Comparison of ENCODE assay signal across 35 mouse cellular contexts in the genomic region with DNA sequence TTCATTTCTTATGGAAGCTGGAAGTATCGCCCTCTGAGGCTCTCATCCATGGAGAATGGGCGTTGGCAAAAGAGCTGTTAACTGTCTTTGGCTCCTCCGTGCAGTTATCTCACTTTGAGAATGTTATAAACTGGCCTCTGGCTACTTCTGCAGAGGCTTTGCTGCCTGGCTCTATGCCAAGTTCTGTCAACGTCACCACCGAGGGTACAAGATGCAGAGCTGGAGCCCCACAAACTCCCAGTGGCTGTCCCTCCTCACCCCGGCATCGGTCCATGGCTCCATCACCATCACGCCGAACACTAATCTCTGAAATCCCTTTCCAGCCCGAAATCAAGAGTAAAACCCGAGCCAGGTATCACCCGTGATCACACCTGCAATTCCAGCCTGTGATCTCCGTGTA. TPM values are rescaled to one million over a fixed set of nuclear protein-coding genes. Genes with fewer than 3 reads are reported as not detected.
"Had no signal": no experiment of that assay in that cellular context is flagged by ENCODE, and none has a peak within 500 bp of the region (broad histone marks: within the 10 kb centered on the region; RNA-seq: fewer than 3 reads in every experiment).

No protein-coding gene starts in this region.

- H3K9me3 ChIP-seq: heart, embryonic 10.5 days; heart, embryonic 13.5 days; hindbrain, embryonic 13.5 days; hindbrain, embryonic 15.5 days; kidney, embryonic 15.5 days; limb, embryonic 13.5 days; limb, embryonic 15.5 days; liver, embryonic 12.5 days had no signal

- H3K4me3 ChIP-seq: heart, embryonic 10.5 days; heart, embryonic 13.5 days; hindbrain, embryonic 13.5 days; hindbrain, embryonic 15.5 days; kidney, embryonic 15.5 days; limb, embryonic 13.5 days; limb, embryonic 15.5 days; liver, embryonic 12.5 days had no signal

- H3K9ac ChIP-seq: heart, embryonic 13.5 days; hindbrain, embryonic 13.5 days; hindbrain, embryonic 15.5 days; kidney, embryonic 15.5 days; limb, embryonic 13.5 days; limb, embryonic 15.5 days; liver, embryonic 12.5 days had no signal

- H3K4me2 ChIP-seq: heart, embryonic 13.5 days; hindbrain, embryonic 13.5 days; hindbrain, embryonic 15.5 days; kidney, embryonic 15.5 days; limb, embryonic 13.5 days; limb, embryonic 15.5 days; liver, embryonic 12.5 days had no signal

- ATAC-seq: hindbrain, postnatal 0 days; intestine, embryonic 16.5 days; liver, embryonic 12.5 days had no signal

- DNase-seq: gastrocnemius, postnatal 14 days; gastrocnemius, postnatal 36 days; heart, adult 18-20 months; heart, postnatal 10 days; kidney, adult 11 months; kidney, adult 2 months; kidney, adult 9 months; kidney, postnatal 14 days; kidney, postnatal 36 days; layer of hippocampus, adult 9-11 months; layer of hippocampus, postnatal 36 days; left cerebral cortex, postnatal 4 days had no signal

- H3K36me3 ChIP-seq: heart, embryonic 10.5 days; heart, embryonic 13.5 days; hindbrain, embryonic 13.5 days; hindbrain, embryonic 15.5 days; kidney, embryonic 15.5 days; limb, embryonic 13.5 days; limb, embryonic 15.5 days; liver, embryonic 12.5 days had no signal

- H3K27ac ChIP-seq: heart, embryonic 10.5 days; heart, embryonic 13.5 days; hindbrain, embryonic 13.5 days; hindbrain, embryonic 15.5 days; hindbrain, postnatal 0 days; kidney, embryonic 15.5 days; kidney, postnatal 0 days; limb, embryonic 13.5 days; limb, embryonic 15.5 days; liver, embryonic 12.5 days had no signal

RNA-seq across cellular contexts. Expression of a gene that starts 1.4 kb away (rescaled TPM):
- total RNA-seq: gastrocnemius, adult 18-20 months; gastrocnemius, adult 8-10 months; gastrocnemius, postnatal 36 days; hematopoietic stem cell, adult 5-6 weeks; layer of hippocampus, postnatal 36 days; left cerebral cortex, postnatal 25 days had no signal

RNA-seq across cellular contexts. Expression of a gene that starts 26.8 kb away (rescaled TPM):
- total RNA-seq: gastrocnemius, postnatal 14 days; gastrocnemius, postnatal 36 days; hematopoietic stem cell, adult 5-6 weeks; hindbrain, postnatal 0 days; layer of hippocampus, adult 8-10 months; layer of hippocampus, postnatal 14 days; left cerebral cortex, adult 18-20 months; left cerebral cortex, adult 8-10 months; left cerebral cortex, postnatal 10 days; left cerebral cortex, postnatal 25 days; left cerebral cortex, postnatal 4 days had no signal
- polyA plus RNA-seq: heart, embryonic 10.5 days; hindbrain, embryonic 11.5 days; hindbrain, embryonic 13.5 days; hindbrain, embryonic 15.5 days; hindbrain, postnatal 0 days; intestine, embryonic 14.5 days; intestine, embryonic 16.5 days; kidney, adult 2 months; kidney, embryonic 15.5 days; kidney, postnatal 0 days; limb, embryonic 11.5 days; limb, embryonic 13.5 days; limb, embryonic 15.5 days had no signal
